Mouse (Mus musculus) forebrain, embryonic 16.5 days (tissue): Measurements from ENCODE around the gene Snrpa1. TPM values are rescaled to one million over a fixed set of nuclear protein-coding genes. Genes with fewer than 3 reads are reported as not detected.
A peak's percentile ranks its signal among the peaks of the same experiment; 100 is the strongest.

ENCODE experiments used
- ATAC-seq: fragments of 200-750 bp; cut with Nextera tagmentation; 2 replicates; pipeline ENCODE4 v1.8.0; 2017; ENCODE audit warnings: mild to moderate bottlenecking, moderate library complexity
- H3K27ac ChIP-seq: fragments of 300-500 bp; sonication (generic); 2 replicates; pipeline ENCODE4 v1.5.1; 2014; ENCODE audit warnings: low read length, control low read depth
- H3K27me3 ChIP-seq: fragments of 300-500 bp; sonication (generic); replicated peaks from 2 replicates; pipeline ENCODE4 v1.6.1; 2014; ENCODE audit warnings: low read length; ENCODE audit not compliant: control insufficient read depth, insufficient read depth
- H3K36me3 ChIP-seq: fragments of 300-500 bp; sonication (generic); 2 replicates; pipeline ENCODE4 v1.6.1; 2014; ENCODE audit not compliant: control insufficient read depth, insufficient read depth
- H3K4me1 ChIP-seq: fragments of 300-500 bp; sonication (generic); replicated peaks from 2 replicates; pipeline ENCODE4 v1.6.1; 2014; ENCODE audit warnings: low read length; ENCODE audit not compliant: control insufficient read depth, insufficient read depth
- H3K4me2 ChIP-seq: fragments of 300-500 bp; sonication (generic); 2 replicates; pipeline ENCODE4 v1.6.1; 2014; ENCODE audit warnings: mild to moderate bottlenecking, low read length, control low read depth
- H3K4me3 ChIP-seq: fragments of 300-500 bp; sonication (generic); replicated peaks from 2 replicates; pipeline ENCODE4 v1.5.1; 2014; ENCODE audit warnings: mild to moderate bottlenecking, low read length, control low read depth
- H3K9ac ChIP-seq: fragments of 300-500 bp; sonication (generic); replicated peaks from 2 replicates; pipeline ENCODE4 v1.6.1; 2014; ENCODE audit warnings: low read depth, low read length, control low read depth
- H3K9me3 ChIP-seq: fragments of 300-500 bp; sonication (generic); 2 replicates; pipeline ENCODE4 v1.6.1; 2016; ENCODE audit warnings: low read length; ENCODE audit not compliant: control insufficient read depth
- WGBS: fragments of 180-500 bp; shearing (Covaris S2); extraction: QIAGEN DNeasy Blood & Tissue Kit; methylation state at CpG from one replicate; pipeline ENCODE4 v1.1.7; 2014; 5-methylcytosine and 5-hydroxymethylcytosine counted together
- polyA plus RNA-seq: library from polyadenylated mRNA; unstranded; fragments of >200 nt; fragmentation: Nextera tagmentation; extraction: Ambion mirVana; gene quantifications from 2 replicates; pipeline ENCODE4 v1.2.1, GENCODE M21; 2015

The Snrpa1 gene
- polyA plus RNA-seq, 1 experiment from 2014 or later: 154 TPM

GRCm38 (mm10) chr7:66118796-66119195 lies 60.0 kb downstream of the Snrpa1 start:
- no peak overlapping the region for H3K4me3 ChIP-seq
- ATAC-seq: no peak
- no peak overlapping the region for H3K27ac ChIP-seq
- H3K9ac ChIP-seq: no peak overlapping the region
- H3K4me1 ChIP-seq: peaks cover 34% of the 10 kb centered on the region
- H3K9me3 ChIP-seq: no peaks in the 10 kb centered on the region
- no peaks in the 10 kb centered on the region for H3K27me3 ChIP-seq
- no peaks in the 10 kb centered on the region for H3K36me3 ChIP-seq
- 50% methylated on average over 7 of the region's 7 CpGs for WGBS
- H3K4me2 ChIP-seq: no peak overlapping the region

DNA sequence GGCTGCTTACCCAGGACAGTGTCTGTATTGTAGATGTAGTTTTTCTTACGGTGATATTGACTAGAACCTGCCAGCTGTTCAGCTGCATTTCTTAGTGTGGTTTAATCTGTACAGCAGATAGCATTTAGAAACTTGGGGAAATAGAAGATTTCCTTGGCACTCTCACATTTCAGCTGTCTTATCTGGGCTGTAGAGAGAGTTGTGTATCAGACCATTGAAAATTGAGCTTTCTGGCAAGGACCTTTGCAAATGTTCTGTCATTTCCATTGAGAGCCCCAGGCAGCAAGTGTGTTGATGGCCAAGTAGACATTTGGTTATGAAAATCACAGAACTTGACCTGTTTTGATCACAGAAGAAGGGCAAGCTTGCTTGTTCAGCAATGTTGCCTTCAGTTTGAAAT lies 61.3 kb downstream of the Snrpa1 start:
- H3K9ac ChIP-seq: no peak overlapping the region
- H3K9me3 ChIP-seq: no peaks in the 10 kb centered on the region
- H3K27me3 ChIP-seq: no peaks in the 10 kb centered on the region
- H3K4me1 ChIP-seq: peaks cover 34% of the 10 kb centered on the region
- no peak overlapping the region for H3K4me3 ChIP-seq
- no peak overlapping the region for H3K4me2 ChIP-seq
- H3K36me3 ChIP-seq: no peaks in the 10 kb centered on the region; the same call in 1 of the 2 replicates
- peak overlapping the region; percentile 37 for H3K27ac ChIP-seq
- peak; percentile 12; the same call in 1 of the 2 replicates for ATAC-seq
- WGBS: 47% methylated on average over 1 of the region's 1 CpGs

- peak; percentile 69 for ATAC-seq
- H3K36me3 ChIP-seq: peaks cover 1% of the 10 kb centered on the region
- peak overlapping the region; percentile 31 for H3K27ac ChIP-seq
- H3K4me3 ChIP-seq: no peak overlapping the region
- peak overlapping the region; percentile 12; the same call in 1 of the 2 replicates for H3K4me2 ChIP-seq
- peaks cover 33% of the 10 kb centered on the region for H3K4me1 ChIP-seq
- H3K9ac ChIP-seq: no peak overlapping the region
- H3K9me3 ChIP-seq: no peaks in the 10 kb centered on the region
- WGBS: 48% methylated on average over 7 of the region's 7 CpGs
- no peaks in the 10 kb centered on the region for H3K27me3 ChIP-seq
Measured at GRCm38 (mm10) chr7:66120702-66121396, 62.0 kb downstream of the Snrpa1 start.

Other genes starting within 250 kb of the Snrpa1 start
- gene Pcsk6, start 197.3 kb upstream of the Snrpa1 start, polyA plus RNA-seq: 0.71 and 0.90 TPM in 2 replicates
- gene Gm45213, start 15.4 kb upstream of the Snrpa1 start, polyA plus RNA-seq: not detected in 2 replicates
- gene Selenos, start 20.6 kb downstream of the Snrpa1 start, polyA plus RNA-seq: 80.3 and 85.4 TPM in 2 replicates
- 11.4 and 12.6 TPM in 2 replicates for gene Chsy1, start 50.5 kb downstream of the Snrpa1 start, polyA plus RNA-seq